Mouse (Mus musculus): ENCODE results near the gene Ddx5.
"Not testable (repeated sequence)": the region's sequence is repeated elsewhere in the genome, so short reads cannot be mapped to it uniquely, and the experiment has no call there.

Gene Ddx5

DNA sequence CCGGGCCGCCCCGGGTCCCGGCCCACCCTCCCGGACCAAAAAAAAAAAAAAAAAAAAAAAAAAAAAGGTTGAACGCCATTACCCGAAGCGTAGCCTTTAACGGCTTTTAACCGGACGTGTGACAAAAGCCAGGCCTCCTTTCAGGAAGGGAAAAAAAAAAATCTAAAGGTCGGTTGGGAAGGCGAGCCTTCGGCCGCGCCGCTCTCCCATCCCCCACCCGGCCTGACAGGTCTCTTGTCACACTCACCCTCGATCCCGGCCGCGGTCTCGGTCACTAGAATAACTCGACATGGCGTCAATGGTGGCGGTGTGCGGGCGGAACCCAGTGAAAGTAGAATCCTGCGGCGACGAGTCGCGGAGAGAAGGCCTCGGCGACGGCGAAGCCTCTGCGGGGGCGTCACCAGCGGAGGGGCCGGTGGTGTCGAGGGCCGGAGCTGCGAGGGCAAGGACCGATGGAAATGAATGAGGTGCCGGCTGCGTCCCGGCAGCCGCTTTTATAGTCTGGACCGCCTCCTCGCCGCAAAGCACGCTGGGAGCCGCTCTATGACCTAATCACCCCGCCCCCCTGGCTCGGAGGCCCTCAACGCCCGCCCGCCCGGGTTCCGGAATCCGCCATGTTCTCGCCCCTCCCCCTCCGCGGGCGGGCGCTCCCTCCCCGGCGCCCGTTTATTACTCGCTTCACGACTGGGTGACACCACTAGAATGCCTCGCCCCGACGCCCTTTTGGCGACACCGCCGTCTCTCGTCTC, 785 bp downstream of the Ddx5 start:
- DNase-seq: peak; percentile 100

DNA sequence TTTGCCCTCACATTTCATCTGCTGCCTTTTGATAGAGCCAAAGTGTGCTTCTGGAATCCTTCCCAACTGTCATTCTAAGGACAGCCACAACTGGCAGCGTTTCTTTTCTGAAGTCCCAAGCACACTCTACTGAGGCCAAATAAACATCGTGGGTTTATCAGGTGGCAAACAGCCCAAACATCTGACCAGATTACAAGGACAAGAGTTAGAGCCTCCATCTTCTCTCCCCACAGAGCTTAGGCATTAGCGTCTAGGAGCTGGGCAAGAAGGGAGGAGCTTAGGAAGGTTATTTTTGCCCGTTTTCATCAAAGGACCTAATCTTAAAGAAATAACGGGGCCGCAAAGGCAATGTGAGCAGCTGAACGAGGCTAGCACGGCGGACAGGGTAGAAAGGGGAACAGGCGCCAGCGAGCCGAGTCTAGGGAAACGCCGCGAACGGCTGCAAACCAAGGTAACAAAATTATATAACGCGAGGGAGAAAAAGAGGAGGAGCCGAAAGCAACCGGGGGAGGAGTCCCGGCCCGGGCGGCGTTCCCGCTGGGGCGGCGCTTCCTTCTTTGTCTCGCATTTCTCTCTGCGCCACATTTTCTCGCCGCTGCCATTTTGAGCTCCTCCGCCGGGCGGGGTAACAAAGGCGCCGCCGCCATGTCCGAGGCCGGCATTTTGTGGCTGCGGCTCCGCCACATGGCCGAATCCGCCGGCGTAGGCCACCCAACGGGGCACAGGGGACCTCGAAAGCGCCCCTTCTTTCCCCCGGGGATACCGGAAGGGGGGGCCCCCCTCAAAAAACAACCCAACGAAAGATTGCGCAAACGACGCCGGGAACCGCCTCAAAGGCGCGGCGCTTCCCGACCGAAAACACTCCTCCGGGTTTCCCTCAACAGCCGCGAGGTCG, 1.6 kb downstream of the Ddx5 start:
- DNase-seq: peak; percentile 96

DNA sequence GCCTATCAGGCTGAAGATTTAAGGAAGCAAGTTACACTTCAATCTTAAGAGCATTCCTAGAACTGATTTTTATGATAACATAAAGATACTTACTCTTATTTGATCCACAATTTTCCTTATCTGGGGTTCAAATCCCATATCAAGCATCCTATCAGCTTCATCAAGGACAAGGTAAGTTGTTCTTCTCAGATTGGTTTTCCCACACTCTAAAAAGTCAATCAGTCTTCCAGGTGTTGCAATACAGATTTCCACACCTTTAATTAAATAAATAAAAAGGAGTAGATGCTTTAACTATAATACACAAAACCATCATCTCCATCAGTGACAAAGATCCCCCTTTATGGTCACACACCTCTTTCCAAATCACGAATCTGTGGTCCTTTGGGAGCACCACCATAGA, 3.9 kb downstream of the Ddx5 start:
- no peak for DNase-seq

DNA sequence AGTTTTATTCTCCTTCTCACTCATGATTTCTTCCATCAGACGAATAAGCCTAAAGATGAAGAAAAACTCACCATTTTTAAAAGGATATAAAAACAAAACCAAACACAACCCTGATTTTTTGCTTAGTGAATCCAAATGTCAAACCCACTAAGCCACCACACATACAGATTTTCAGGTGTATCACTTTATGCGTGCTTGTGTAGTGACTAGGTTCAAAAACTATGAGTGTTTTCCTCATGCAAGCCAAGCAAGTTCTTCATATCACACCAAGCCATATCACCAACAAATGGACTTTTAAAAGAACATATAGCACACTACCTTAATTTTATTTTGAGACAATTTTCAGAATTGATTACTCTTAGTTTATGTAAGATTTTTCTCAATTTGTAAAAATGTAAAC, 4.5 kb downstream of the Ddx5 start:
- no peak for DNase-seq

DNA sequence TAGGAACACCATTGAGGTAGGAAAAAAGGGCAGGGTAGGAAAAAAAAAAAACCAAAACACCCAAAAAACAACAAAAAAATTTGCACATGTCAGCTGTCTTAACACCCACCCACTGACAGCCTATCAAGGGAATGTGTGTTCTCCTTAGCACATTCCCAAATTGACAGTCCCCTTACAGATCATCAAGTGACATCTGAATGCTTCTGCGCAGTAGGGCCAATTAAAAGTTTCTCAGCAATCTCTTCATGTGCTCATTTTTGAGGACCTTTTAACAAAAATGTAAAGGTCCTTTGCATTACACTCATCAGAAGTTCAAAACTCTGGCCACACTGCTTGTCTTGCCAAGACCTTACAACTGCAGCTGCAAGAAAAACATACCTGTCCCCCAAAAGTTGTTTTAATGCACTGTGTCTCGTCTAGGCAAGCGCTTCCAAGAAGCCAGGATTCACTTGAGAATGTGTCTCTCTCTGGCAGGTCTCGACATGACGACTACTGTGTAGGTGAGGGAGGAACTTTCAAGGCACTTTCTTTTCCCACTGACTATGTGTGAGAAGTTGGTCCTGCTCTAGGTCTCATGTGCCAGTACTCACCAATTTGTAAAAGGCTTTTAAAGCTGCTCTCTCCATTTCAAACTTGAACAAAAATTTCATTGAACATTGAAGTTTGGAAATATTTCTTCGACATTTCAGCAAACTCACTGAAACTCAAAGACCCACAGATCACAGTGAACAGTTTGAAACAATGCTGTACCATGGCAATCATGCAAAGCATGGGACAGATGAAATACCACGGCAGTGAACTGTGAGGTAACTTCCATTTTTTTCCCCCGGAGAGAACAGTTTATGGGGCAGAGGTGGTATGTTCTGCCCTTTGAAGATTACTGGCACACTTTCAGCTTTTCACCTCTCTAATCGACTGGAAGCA, 5.9 kb downstream of the Ddx5 start:
- DNase-seq: no peak

DNA sequence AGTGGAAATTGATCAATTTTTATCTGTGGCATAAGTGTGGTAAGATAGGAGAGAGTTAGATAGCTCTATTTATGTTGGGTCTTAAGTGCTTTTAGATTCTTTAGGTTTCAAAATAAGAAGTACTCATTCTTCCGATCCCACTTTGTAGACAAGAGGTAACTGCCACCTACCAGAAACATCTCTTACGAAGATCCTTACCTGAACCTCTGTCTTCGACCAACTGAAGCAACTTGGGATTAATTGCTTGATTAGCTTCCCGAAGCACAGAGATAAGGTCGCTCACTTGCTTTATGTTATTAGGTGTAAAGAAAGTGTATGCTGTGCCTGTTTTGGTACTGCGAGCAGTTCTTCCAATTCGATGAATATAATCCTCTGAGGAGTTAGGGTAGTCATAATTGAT, 6.7 kb downstream of the Ddx5 start:
- DNase-seq: not testable (repeated sequence)

DNA sequence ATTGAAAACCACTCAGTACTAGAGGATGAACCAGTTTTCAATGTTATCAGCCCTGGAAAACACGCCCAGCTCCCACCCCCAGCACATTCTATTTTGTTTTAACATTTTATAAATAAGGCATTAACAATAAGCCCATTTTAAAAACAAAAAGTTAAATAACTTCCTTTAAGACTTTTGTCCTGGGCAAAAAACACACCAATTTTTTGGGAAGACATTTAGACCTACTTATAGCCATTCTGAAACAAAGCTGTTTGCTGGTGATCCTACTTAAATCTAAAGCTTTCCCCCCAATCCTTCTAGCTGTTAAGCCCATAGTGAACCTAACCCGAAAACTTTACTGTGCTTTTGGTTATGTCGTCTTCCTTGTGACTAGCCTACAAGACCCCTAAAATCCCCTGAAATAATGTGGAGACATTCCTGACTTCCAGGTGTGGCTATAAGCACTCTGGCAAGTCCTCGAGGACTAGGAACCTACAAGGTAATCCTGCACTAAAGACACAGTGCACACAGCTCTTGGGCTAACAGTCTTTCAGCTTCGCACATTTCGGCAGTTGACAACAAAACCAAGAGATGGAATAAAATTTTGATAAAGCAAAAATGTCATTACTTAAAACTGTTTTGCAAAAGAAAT, 8.3 kb downstream of the Ddx5 start:
- no peak for DNase-seq

DNA sequence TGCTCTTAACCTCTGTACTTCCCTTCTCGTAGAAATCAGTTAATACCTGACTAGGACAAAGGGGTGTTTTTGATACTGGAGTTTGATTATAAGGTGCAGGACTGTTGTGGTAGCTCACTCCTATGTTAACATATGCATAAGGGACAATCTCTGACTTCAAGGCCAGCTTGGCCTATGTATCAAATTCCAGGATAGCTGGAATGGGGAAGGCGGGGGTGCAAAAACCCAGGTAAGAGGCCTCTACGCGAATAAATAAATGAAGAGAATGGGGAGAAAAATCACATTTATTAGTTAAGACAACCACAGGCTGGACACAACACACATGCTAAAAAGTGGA, 8.9 kb downstream of the Ddx5 start:
- no peak for DNase-seq

DNA sequence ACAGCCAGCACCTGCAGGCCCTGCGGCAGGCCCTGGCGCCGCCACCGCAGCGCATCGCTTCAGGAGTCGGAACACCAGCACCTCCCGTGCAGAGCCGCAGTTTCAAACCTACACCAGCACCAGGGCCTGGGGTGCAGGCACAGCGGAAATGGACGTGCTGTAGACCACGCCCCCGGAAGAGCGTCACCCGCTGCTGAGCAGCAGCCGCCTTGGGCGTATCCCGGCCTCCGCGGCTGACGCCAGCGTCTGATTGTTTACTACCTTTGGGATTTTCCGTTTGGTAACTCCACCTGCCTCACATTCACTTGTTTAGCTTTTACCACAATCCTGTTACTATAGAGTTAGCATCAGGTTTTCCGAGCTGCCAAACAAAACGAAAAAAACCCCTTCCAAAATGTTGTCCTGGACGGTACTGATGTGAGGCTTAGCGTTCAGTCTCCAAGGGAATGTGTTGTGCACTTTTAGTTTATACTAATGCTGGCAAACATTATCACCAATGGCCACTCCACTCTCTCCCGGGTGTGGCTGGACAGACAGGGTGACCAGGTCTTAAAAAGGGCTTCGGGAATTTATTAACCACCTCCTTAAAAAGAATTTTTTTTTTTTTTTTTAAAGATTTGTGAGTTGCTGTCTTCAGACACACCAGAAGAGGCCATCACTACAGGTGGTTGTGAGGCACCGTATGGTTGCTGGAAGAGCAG, 9.4 kb downstream of the Ddx5 start, which contains the start of gene Polg2:
Polg2 (minus strand) TSS at position 150 of the 701 bp plus-strand sequence.
- DNase-seq: peak; percentile 95

DNA sequence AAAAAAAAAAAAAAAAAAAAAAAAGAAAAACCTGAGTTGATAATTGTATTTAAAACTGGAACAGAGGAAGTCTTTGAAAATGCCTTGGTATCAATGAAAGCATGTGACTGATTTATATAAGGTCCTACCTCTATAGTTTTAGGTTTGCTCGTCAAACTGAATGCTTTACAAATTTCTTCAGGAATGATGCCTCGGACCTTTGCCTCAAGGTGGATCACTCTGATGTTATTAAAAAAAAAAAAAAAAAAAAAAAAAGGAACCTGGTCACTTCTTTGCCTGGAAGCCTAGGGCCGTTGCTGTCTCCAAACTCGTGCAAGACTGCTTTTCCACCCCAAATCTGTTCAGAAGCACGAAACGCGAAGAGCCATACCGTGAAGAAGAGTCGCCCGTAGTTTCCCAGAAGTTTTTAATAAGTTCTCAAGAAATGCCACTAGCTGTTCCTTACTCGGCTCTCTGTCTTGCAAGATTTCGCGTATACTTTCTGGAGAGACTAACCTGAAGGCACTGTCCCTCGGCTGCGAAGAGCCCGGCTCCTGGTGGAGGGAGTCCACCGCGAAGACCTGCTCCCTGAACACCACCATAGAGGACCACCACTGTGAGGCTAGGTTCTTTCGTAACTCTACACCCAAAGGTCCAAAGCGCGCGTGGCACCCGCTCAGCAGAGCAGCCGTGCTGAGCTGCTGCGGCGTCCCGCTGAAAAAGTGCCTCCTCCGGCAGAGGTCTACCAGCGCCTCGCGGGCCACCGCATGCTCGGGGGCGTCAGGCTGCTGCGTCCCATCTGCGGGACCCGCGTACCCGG, 10.2 kb downstream of the Ddx5 start:
- peak; percentile 21 for DNase-seq

DNA sequence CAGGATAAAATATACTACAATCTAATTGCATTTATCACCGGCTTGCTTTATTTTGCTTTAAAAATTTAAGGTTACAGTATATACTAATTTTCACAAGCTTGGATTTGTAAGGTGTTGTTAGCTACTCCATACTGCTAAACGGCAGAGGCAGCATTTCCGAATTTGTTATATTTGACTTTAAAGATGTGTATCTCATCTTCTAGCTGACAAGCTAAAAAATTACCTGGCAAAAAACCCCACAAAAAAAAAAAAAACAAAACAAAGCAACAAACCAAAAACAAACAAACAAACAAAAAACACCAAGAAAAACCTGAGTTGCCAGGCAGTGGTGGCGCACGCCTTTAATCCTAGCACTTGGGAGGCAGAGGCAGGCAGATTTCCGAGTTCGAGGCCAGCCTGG, 10.9 kb downstream of the Ddx5 start:
- no peak for DNase-seq

DNA sequence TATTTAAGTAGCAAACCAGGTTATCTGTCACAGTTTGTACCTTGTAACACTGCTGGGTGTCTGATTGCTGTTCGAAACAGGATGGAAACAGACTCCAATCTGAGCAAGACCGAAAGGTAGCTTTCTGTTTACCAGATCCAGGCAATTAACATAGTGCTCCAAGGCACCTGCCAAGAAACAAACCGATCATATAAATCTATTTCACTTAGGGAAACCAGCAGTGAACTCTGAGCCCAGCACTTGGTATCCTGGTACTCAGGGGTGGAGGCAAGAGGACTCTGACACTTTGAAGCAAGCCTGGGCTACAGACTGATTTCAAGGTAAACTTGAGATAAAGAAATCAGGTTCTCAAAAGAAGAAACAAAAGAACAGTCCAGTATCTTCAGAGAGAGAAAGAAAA, 11.6 kb downstream of the Ddx5 start:
- DNase-seq: no peak

DNA sequence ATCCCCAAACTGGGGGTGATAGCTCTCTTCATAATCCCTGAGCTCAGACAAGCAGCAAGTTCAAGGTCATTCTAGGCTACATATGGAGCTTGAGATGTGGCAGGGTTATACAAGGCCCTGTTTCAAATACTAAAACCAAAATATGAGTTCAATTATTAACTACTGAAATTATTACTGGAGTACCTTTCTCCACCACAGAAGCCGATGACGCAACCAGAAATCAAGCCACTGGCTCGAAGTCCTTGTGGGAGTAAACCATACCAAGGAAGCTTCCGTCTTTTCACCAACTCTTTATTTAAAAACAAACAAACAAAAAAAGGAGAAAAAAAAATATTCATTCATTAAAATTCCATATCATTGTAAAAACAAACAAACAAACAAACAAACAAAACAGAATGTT, 12.0 kb downstream of the Ddx5 start:
- DNase-seq: peak; percentile 30

DNA sequence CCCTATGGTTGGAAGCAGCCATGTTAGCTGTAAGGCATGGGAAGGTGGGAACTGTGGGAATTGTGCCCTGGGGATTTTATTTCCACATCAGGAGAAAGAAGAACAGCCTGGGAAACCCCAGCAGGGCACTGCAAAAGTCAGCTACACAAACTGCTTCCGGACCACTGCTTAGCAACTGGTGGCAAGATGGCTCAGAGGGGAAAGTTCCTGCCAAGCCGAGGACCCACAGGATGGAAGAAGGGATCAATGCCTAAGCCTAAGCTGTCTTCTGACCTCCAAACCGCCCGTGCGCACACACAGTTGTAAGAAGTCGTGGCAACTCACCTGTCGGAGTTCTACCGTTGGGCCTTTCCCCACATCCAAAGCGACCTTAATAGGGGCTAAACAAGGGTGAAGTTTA, 15.9 kb downstream of the Ddx5 start:
- DNase-seq: no peak

DNA sequence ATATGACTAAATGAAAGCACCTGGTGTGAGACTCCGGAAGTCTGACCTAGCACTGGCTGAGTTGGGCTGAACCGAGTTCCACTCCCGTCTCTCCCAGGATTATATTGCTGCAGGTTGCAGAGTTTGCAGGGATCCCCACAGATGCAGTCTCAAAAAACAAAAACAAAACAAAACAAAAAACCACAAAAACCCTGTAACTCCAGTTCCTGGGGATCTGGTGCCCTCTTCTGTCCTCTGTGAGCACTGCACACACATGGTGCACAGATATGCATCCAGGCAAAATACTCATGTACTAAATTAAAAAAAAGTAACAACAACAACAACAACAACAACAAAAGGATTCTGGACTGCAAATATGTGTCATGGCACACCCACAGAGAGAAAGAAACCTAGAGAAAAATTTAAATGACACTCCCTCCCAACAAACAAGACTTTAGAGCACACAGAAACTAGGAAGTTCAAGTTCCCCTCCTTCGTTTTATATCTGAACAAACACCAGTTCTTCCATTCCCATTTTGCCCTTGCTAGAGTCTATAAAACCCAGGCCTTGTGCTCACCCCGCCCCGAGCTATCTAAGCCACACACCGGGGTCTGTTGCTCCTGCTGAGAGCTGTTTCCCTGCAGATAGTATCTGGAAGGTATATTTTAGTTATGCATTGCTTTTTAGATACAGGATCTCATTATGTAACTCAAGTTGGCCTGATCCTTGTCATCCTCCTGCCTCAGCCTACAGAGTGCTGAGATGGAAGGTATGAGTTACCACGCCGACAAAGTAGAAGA, 18.6 kb downstream of the Ddx5 start:
- DNase-seq: peak; percentile 39

DNA sequence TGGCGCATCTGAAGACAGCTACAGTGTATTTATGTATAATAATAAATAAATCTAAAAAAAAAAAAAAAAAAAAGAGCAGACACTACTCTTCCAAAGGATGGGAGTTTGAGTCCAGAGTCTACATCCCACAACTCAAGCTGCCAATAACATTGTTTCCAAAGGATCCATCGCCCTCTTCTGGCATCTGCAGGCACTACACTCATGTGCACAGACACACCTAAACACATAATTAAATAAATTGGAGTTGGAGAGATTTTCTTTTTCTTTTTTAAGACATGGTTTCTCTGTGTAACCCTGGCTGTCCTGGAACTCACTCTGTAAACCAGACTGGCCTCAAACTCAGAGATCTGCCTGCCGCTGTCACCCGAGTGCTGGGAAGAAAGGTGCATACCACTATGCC, 21.5 kb downstream of the Ddx5 start:
- no peak for DNase-seq

DNA sequence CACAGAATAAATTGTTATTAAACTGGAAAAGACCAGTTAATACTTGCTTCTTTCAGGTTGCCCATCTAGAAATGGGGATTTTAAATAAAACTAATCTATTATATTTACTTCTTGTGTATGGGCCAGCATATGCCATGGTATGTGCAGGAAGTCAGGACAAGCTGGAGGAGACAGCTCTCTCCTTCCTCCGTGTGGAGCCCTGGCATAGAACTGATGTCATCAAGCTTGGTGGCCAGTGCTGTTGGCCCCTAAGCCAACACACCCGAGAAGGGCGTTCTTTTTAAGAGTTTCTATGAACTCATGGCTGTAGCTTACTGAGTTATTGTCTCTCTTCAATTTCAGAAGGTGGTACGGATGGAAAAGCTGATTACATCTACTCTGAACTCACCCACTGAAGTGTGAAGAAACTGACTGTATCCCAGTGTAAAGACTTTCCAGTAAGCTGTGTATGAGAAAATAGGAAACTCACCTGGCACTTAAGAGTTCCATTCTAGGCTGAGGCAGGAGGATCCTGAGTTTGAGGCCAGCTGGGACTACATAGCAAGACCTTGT, 22.3 kb downstream of the Ddx5 start:
- DNase-seq: no peak

DNA sequence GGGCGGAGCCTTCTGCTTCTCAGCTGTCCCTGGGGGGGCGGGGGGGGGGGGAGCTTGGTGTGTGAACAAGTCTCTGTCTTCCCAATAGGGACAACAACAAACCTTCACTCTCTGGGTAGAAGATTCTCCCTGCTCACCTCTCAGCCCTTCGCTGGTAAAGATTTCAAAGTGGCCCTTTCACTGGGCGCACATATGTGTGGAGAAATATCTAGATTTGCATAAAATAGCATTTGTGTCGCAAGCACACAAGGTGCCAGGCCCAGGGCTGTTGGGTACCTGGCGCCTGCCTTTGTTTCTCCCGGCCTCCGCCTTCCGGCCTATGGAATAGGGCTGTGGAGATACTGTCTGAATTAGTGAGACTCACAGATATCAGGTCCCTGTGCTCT, 26.2 kb downstream of the Ddx5 start:
- DNase-seq: no peak

DNA sequence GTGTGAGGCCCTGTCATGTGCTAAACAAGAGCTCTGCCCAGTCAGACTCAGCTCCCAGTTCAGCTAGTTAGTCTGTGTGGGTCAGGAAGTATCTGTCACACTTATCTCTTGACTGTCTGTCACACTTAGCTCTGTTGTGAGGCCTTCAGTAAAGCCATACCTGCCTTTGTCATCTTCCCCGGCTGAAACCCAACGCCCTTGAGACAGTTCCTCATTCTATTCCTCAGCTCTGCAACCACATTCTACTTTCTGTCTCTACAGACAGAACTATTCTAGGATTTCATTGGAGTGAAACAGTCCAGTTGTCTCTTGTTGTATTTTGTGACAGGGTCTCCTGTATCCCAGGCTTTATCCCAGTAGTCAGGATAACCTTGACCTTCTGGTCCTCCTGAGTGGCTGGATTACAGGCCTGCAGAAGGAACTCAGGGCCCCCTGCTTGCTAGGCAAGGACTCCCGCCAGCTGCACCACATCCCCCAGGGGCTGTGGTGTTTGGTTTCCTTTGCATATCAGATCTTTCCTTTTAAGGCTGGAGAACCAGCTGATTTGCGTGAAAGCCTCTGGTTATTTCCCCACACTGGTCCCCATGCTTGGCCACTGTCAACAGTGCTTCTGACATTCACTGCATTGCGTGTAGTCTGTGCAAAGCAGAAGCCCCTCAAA, 26.7 kb downstream of the Ddx5 start:
- DNase-seq: peak; percentile 62

Data from kidney, postnatal 10 days (tissue).